Mouse (Mus musculus) ES-E14 (cell line): ENCODE results near the gene Unc45b. TPM values are rescaled to one million over a fixed set of nuclear protein-coding genes. Genes with fewer than 3 reads are reported as not detected.

Source experiments
- DNase-seq: peaks from one replicate; pipeline ENCODE4 v3.0.0-alpha.2; 2013; ENCODE audit warnings: low read depth, low spot score
- H3K27ac ChIP-seq: 2 replicates; pipeline ENCODE4 v1.5.1; 2012; ENCODE audit warnings: low read depth, mild to moderate bottlenecking, low read length, moderate library complexity, mixed read lengths; ENCODE audit not compliant: poor library complexity, insufficient read depth, severe bottlenecking
- H3K36me3 ChIP-seq: 2 replicates; pipeline ENCODE4 v1.6.1; 2012; ENCODE audit warnings: mild to moderate bottlenecking, low read length, moderate library complexity, mixed read lengths; ENCODE audit not compliant: control insufficient read depth, poor library complexity, insufficient read depth, severe bottlenecking
- H3K4me1 ChIP-seq, 2 experiments: fragments of 150-350 bp in 1 of 2; sonication (generic) in 1 of 2; 2 replicates each; pipeline ENCODE4 v1.6.1; 2012; ENCODE audit warnings: low read length in 2 of 2, mild to moderate bottlenecking in 1 of 2, mixed read lengths in 1 of 2; ENCODE audit not compliant: control insufficient read depth in 2 of 2, insufficient read depth in 2 of 2, poor library complexity in 1 of 2
- H3K4me3 ChIP-seq, 2 experiments: fragments of 150-350 bp in 1 of 2; sonication (generic) in 1 of 2; 2 replicates each; pipeline ENCODE4 v1.5.1; 2012; ENCODE audit warnings: low read length in 2 of 2, low read depth in 1 of 2, mild to moderate bottlenecking in 1 of 2, mixed read lengths in 1 of 2; ENCODE audit not compliant: insufficient read depth in 1 of 2, poor library complexity in 1 of 2, severe bottlenecking in 1 of 2
- H3K9ac ChIP-seq: 2 replicates; pipeline ENCODE4 v1.6.1; 2012; ENCODE audit warnings: low read depth, mild to moderate bottlenecking, low read length, mixed read lengths; ENCODE audit not compliant: poor library complexity, insufficient read depth, severe bottlenecking
- H3K9me3 ChIP-seq: fragments of 150-350 bp; sonication (generic); 2 replicates; pipeline ENCODE4 v1.6.1; 2012; ENCODE audit warnings: low read depth, mild to moderate bottlenecking, low read length; ENCODE audit not compliant: control insufficient read depth, insufficient read depth
- CHD2 ChIP-seq: IDR thresholded peaks from 2 replicates; pipeline ENCODE4 v1.6.1; 2014; ENCODE audit warnings: mild to moderate bottlenecking, low read depth, low read length, inconsistent platforms
- HCFC1 ChIP-seq: IDR thresholded peaks from 2 replicates; pipeline ENCODE4 v1.6.1; 2012; ENCODE audit warnings: low read length, inconsistent platforms, borderline replicate concordance; ENCODE audit not compliant: insufficient read depth
- MAFK ChIP-seq: IDR thresholded peaks from 2 replicates; pipeline ENCODE4 v1.6.1; 2014; ENCODE audit warnings: mild to moderate bottlenecking, low read depth, low read length, inconsistent platforms; ENCODE audit not compliant: insufficient read depth
- ZC3H11A ChIP-seq: IDR thresholded peaks from 2 replicates; pipeline ENCODE4 v1.6.1; 2012; ENCODE audit warnings: low read depth, mild to moderate bottlenecking, inconsistent platforms, low read length, borderline replicate concordance
- ZNF384 ChIP-seq: IDR thresholded peaks from 2 replicates; pipeline ENCODE4 v1.6.1; 2012; ENCODE audit warnings: low read depth, low read length, inconsistent platforms
- in situ Hi-C, 2 experiments: fragments of 600-800 bp; cut with MboI; formaldehyde crosslinking; loops; one replicate each; pipeline ENCODE4 v1.15.1; 2025; ENCODE audit warnings: low sequenced_read_pairs in 2 of 2, inconsistent platforms in 1 of 2; ENCODE audit not compliant: unreplicated experiment in 2 of 2
- total RNA-seq: library from RNA; depleted of rRNA; stranded (reverse); fragments of 300-350 nt; gene quantifications from 2 replicates; pipeline ENCODE4 v1.2.3, GENCODE M21; 2012

Unc45b gene
- total RNA-seq, 1 experiment, result 2.3 TPM

DNA sequence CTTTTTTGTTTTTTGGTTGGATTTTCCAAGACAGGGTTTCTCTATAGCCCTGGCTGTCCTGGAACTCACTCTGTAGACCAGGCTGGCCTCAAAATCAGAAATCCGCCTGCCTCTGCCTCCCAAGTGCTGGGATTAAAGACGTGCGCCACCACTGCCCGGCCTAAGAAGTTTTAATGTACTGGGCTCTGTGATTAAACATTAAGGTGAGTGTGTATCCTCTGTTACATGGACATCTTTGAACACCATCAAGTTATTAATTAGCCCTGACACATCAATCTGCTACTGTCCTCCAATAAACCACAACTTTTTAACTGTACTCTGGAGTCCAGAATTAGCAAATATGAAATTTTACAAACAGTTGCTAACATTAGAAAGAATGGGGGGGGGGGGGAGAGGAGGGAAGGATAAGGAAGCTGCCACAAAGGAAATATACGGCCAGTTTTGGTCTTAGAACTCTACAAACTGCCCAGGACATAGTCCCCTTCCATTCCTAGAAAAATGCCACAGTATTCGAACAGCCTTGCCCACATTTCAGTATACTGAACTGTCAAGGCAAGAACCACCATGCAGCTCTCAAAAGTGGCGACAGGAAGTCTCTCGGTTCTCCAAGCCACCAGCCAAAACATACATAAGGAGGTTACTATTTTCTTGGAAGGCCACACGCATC, 40.7 kb upstream of the Unc45b start:
- Histone ChIP-seq H3K9ac (peak overlapping the region; percentile 42; the same call in 1 of the 2 replicates), H3K9me3 (no peaks in the 10 kb centered on the region), H3K4me1 (peaks cover 2 to 4% of the 10 kb centered on the region in 2 experiments; a peak in 1 of 4 replicates), H3K36me3 (no peaks in the 10 kb centered on the region), H3K4me3 (peak overlapping the region; percentile 73 to 85; a peak in 3 of 4 replicates), H3K27ac (no peak overlapping the region)
- no peak for DNase-seq
- in situ Hi-C loops, result no loop called here
- TF ChIP-seq HCFC1 (no peak), MAFK (no peak), ZC3H11A (no peak), CHD2 (no peak), ZNF384 (no peak)

- peak overlapping the region; percentile 73 to 85 for H3K4me3 ChIP-seq
- H3K4me1 ChIP-seq, result peaks cover 2 to 4% of the 10 kb centered on the region in 2 experiments; a peak in 1 of 4 replicates
- peak overlapping the region; percentile 24; the same call in 1 of the 2 replicates for H3K27ac ChIP-seq
- peak overlapping the region; percentile 81 for H3K9ac ChIP-seq
- in situ Hi-C loops, result no loop called here
- H3K9me3 ChIP-seq, result no peaks in the 10 kb centered on the region
- no peaks in the 10 kb centered on the region for H3K36me3 ChIP-seq
- TF ChIP-seq CHD2 (no peak), MAFK (no peak), ZNF384 (peak; percentile 49; the same call in 1 of the 2 replicates), ZC3H11A (no peak), HCFC1 (no peak)
- DNase-seq, result no peak
These were observed 39.9 kb upstream of the Unc45b start for GRCm38 (mm10) chr11:82870173-82871030.

DNA sequence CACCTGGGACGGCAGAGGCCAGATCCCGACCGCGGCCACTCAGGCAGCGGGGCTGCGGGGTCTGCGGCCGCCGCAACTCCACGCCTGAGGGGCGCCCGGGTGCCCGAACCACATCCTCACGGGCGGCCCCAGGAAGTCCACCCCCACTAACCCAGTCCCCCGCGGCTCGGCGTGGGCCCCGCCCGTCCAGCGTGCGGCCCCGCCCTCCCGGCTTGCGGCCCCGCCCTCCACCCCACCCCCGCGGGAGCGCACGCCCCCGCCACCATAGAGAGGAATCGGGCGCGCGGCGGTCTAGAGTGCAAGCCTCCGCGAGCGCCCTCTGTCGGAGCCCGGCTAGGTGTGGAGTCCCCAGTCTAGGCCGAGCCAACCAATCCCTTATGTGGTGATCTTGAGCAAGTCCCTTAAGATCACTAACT, 39.3 kb upstream of the Unc45b start, which contains the start of gene Rffl:
Gene Rffl (minus strand): TSS at position 180 of the 416 bp plus-strand sequence.
- H3K27ac ChIP-seq, result peak within 1 kb of the TSS; percentile 24; the same call in 1 of the 2 replicates
- H3K9ac ChIP-seq, result peak within 1 kb of the TSS; percentile 81
- H3K9me3 ChIP-seq, result no peaks in the 10 kb centered on the region
- DNase-seq, result peak; percentile 94
- TF ChIP-seq MAFK (no peak), HCFC1 (peak; percentile 53; the same call in 1 of the 2 replicates)
- H3K36me3 ChIP-seq, result no peaks in the 10 kb centered on the region
- peak within 1 kb of the TSS; percentile 73 to 85 for H3K4me3 ChIP-seq
- H3K4me1 ChIP-seq, result peaks cover 2 to 4% of the 10 kb centered on the region in 2 experiments; a peak in 2 of 4 replicates
- in situ Hi-C loops, result no loop called here

DNA sequence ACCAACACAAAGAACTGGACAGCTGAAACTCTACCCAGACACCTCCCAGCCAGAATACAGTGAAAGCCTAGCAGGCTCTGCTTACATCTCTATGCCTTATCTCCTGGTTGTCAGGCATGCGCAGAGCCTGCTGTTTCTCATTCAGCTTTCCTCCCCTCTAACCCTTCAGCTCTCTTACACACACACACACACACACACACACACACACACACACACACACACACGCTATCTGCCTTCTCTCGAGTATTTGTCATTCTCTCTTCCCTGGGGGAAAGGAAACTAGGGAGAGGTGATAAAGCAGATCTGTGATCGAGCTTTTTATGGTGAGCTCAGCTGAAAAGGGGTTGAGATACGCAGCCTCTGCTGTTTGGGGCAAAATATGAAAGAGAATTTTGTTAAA, 35.4 kb upstream of the Unc45b start:
- Histone ChIP-seq H3K27ac (no peak overlapping the region), H3K9ac (no peak overlapping the region), H3K36me3 (peaks cover 4% of the 10 kb centered on the region), H3K4me1 (peaks cover 1 to 2% of the 10 kb centered on the region in 2 experiments; a peak in 2 of 4 replicates), H3K4me3 (no peak overlapping the region), H3K9me3 (no peaks in the 10 kb centered on the region)
- DNase-seq, result no peak
- in situ Hi-C loops, result loop anchor here in 1 of 2 experiments (25.0 kb wide), 1 partner anchor 638 kb away; no protein-coding TSS in a partner anchor
- TF ChIP-seq MAFK (no peak), CHD2 (no peak)
